Mouse (Mus musculus) urinary bladder, postnatal 14 days (tissue): Measurements from ENCODE around the gene Gm49403.
A peak's percentile ranks its signal among the peaks of the same experiment; 100 is the strongest.
"Not testable (repeated sequence)": the region's sequence is repeated elsewhere in the genome, so short reads cannot be mapped to it uniquely, and the experiment has no call there.

Experiments used
- DNase-seq: peaks from one replicate; pipeline ENCODE4 v3.0.0; 2021; ENCODE audit warnings: low spot score

The Gm49403 gene

DNA sequence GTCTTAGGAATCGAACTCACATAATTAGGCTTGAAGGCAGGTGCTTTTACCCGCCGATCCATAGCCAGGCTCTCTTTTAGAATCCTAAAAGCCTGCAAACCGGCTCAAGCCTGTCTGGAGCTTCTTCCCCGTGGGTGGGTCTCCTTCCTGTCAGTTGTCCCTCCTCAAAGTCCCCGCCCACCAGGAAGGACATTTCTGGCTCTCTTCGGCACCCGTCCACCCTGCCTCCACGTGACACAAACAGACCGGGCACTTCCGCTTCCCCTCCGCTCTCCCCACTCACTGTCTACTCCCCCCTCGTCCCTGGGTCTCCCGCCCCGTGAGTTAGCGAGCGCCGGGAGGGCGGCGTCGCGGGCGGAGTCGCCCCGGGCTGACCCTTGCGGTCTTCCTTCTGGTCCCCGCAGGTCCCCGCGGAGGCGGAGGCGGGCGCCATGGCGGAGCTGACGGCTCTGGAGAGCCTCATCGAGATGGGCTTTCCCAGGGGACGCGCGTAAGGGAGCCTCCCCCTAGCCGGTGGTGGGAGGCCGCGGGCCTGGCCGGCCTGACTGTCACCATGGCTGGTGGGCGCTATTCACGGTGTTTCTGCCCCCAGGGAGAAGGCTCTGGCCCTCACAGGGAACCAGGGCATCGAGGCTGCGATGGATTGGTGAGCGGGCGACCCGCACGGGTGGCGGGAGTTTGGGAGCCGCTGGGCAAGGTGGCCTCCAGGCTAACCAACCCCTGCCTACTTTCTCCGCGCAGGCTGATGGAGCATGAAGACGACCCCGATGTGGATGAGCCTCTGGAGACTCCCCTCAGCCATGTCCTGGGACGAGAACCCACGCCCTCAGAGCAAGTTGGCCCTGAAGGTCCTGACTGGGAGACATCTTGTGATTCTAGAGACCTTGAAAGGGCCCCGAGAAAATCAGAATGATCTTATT, 12.2 kb upstream of the Gm49403 start, which contains the start of gene Ubxn1:
TSS of gene Ubxn1 (plus strand) at position 230 of the 920 bp plus-strand sequence.
- peak; percentile 97 for DNase-seq

DNA sequence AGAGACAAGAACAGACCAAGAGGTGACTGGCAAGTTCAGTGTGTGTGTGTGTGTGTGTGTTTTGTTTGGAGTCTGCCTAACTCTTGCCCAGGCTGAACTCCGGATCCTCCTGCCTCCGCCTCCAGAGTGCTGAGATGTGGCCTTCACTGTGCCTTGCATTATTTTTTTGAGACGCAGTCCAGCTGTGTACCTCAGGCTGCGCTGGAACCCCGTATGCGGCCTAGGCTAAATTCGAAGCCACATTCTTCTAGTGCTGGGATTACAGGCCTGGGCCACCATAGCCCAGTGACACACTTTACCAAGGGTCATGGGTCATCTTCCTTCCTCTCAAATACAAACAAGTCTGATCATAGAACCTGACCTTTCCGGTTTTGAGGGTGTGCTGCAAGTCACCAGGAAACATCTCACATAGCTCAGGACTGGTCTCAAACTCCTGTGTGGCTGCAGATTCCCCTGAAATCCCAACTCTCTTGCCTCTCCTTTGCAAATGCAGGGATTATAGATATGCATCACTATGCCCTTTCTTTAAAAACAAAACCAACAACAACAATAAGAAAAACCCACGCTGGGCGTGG, 11.4 kb upstream of the Gm49403 start:
- no peak for DNase-seq

DNA sequence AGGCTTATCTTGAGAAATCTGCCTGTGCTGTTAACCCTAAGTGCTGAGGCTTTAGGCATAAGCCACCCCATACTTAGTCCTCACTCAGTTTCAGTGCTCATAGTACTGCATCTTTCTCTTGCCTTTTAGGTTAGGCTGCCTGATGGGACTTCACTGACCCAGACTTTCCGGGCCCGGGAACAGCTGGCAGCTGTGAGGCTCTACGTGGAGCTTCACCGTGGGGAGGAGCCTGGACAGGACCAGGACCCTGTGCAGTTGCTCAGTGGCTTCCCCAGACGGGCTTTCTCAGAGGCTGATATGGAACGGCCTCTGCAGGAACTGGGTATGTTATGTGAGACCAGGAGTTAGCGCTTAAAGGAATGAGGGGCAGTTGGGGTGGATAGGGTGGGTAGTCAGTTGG, 8.7 kb upstream of the Gm49403 start:
- no peak for DNase-seq

DNA sequence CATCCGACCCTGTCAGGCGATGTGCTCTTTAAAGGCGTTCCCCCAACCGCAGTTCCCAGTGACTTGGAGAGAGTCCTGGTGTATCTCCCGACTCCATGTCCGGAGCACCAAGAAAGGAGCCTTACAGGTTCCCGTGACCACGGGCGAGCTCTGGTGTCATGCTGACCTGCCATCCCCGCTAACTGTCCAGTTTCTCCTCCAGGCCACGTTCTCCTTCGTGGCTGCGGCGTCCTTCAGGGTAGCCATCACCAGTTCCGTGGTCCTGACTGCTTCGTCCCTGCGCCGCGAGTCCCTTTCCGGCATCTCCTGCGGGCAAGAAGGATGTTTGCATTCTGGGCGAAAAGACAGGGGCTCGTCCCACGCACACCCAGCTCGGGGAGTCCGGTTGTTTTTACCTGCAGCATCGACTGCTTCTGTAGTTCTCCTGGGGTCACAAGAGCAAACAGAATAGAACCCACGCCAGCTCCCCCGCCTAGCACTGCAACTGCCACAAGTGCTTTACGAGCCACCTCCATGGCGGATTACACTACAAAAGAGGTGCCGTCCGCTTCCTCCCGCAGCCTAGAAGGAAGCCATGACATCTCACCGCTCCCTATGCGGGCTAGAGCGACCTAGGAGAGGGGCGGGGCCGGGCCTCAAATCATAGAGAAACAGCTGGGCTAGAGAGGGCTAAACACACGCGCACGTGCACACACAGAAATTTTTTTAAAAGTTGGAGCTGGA, 3.3 kb upstream of the Gm49403 start, which contains the start of gene Uqcc3:
TSS of gene Uqcc3 (minus strand) at position 613 of the 723 bp plus-strand sequence.
- peak; percentile 90 for DNase-seq

DNA sequence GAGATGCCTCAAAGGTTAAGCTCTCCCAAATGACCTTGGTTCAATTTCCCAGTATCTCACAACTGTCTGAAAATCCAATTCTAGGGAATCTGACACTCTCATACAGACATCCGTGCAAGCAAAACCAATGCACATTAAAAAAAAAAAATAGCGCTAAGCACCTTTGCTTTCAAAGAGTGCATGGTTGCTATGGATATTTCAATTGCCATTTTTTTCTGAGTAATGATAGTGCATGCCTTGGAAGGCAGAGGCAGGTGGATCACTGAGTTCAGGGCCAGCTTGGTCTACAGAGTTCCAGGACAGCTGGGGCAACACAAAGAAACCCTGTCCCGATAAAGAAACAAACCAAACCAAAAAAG, 2.7 kb upstream of the Gm49403 start:
- no peak for DNase-seq

DNA sequence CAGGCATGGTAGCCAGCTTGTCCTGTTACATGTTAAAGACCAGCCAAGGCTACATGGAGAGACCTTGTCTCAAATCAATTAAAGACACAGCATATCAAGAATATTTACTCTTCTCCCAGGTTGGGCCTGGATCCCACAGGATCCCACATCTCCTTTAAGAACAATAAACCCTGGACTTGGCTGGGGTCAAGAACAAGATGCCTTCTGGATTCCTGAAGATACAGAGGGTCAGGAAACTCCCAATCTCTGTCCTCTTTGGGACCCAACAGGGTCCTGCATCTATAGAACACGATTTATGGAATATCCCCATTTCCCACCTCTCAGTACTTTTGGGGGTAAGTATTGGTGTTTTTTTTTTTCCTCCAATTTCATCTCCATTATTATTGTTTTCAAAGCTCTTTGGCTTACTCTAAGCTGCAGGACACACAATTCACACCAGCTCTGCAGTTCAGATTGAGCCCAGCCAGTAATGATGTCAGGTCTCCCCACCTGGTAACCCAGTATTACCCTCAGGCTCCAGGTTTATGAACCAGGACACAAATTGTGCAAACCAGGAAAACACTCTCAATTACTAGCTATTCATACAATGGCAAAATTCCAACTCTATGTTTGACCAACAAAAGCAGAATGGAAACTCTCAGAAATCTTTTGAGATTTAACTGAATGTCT, 3.3 kb downstream of the Gm49403 start:
- DNase-seq, result no peak

DNA sequence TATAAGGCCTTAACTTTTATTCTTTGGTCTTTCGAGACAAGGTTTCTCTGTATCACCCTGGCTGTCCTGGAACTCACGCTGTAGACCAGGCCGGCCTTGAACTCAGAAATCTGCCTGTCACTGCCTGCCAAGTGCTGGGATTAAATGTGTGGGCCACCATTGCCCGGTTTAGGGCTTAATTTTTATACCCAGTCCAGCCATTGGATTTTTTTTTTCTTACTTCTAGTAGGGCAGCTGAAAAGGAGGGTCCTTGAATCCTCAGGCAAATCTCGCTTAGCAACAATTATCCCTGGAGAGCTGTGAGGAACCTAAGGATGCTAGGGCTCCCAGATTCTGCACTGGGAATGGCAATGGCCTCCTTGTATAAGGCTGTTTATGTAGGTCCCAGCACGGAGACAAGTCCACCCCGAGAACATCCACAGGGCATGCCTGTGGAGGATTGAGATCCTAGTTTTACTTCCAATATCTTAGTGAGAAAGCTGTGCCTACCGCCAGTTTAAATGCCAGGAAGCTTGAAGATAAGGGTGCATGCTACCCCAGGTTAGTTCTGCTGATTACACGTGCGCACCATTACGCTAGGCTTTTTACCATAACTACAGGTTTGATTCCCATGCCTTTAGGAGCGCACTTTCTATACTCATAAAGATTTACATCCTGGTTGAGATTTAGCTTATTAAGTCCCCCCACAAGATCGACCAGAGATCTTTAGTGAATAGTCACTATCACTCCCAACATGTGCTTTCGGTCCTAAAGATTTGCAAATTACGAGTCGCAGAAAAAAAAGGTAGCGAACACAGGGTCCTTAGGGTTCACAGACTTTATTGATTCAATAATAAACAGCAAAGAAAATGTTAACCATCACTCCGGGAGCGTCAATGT, 4.1 kb downstream of the Gm49403 start:
- DNase-seq, result no peak

DNA sequence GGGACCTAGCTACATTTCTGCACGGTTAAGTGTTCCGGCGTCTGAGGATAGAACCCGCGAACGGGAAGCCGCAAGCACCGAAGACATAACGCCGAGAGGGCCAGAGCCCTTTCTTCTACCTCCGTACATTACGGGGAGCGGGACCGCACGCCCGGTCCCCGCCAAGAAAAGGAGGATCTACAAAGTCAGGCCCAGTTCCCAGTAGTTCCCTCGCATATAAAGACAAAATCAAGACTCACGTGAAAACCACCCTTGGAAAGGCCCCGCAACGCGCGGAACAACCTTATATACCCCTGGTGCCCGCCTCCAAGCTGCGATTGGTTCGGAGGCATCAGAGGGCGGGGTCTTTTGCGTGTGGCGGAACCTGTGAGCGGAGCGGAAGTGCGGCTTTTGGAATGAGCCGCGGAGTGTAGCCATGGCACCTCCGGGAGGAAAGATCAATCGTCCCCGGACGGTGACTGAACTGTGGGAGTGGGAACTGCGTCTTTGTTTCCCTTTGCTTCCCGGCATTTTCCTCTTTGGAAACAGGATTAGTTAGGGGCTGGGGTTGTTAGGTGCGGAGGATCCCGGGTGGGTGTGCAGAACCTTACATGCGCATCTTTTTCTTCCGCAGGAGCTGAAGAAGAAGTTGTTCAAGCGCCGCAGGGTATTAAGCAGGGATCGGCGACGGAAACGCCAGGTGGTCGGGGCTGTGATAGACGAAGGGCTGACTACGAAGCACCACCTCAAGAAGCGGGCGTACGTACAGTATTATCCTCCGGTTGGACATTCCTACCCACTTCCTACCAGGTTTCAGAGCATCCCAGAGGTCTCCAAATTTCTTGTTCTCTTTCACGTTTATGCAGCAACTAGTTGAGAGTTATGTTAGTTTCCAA, 5.0 kb downstream of the Gm49403 start, which contains the start of the genes 1810009A15Rik and Gm49416:
TSS of gene 1810009A15Rik (plus strand) at position 343 of the 875 bp plus-strand sequence.
TSS of gene Gm49416 (plus strand) at position 416 of the 875 bp plus-strand sequence.
- peak; percentile 96 for DNase-seq

DNA sequence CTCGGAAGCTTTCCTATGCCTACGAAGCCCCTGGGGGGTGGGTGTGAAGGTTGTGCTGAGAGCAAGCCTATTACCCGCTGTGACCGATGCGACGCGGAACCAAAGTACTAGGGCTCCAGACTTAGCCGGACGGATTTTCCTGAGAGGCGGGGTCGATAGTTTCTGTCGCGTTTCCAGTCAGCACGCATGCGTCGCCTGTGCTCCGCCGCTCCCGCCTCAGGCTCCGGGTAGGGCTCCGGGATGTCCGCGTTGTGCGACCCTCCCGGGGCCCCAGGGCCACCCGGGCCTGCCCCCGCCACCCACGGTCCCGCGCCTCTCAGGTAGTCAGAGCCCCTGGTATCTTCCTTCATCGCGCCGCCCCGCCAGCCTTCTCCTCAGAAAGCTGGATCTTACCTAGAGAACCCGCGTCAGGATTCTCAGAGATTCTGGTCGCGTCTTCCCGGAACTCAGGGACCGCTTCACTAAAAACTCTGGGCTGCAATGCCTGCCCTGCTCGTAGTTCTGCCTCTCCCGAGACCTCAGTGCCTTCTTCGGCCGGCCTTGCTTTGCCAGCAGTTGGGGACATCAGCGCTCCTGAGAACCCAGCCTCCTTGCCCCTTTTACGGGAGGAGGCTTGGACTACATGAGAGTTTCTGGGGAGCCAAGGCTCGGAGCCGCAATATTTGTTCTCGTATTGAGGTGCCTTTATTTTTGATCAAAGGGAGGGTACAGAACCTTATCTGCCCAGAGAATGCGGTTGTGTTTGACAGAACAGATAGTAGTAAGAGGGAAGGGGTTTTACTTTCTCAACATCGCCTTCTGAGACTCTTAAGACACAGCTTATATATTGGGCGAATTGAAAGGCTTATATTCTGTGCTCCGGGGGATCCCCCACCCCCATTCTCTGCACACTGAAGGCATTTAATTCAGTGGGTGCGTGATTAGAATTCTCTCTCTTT, 9.4 kb downstream of the Gm49403 start, which contains the start of gene Ints5:
TSS of gene Ints5 (plus strand) at position 177 of the 938 bp plus-strand sequence.
- DNase-seq, result peak; percentile 84

DNA sequence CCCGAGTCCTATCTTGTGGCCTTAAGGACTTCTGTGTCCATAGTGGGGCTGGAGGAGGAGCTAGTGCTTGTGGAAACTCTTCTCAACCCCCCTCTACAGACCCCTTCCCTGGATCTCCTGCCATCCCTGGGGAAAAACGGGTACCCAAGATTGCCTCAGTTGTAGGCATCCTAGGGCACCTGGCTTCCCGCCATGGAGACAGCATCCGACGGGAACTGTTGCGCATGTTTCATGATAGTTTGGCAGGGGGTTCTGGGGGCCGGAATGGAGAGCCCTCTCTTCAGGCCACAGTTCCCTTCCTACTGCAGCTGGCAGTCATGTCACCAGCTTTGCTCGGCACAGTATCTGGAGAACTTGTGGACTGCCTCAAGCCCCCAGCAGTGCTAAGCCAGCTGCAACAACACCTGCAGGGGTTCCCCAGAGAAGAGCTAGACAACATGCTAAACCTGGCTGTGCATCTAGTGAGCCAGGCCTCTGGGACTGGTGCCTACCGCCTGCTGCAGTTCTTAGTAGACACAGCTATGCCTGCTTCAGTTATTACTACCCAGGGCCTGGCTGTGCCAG, 11.7 kb downstream of the Gm49403 start:
- DNase-seq, result no peak

DNA sequence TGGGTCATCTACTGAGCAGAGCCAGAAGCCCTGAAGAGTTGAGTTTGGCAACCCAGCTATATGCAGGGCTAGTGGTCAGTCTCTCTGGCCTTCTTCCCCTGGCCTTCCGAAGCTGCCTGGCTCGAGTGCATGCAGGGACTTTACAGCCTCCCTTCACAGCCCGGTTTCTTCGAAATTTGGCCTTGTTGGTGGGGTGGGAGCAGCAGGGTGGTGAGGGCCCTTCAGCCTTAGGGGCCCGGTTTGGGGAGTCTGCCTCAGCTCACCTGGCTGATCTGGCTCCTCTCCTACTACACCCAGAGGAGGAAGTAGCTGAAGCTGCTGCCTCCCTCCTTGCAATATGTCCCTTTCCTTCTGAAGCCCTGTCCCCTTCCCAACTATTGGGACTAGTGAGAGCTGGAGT, 12.5 kb downstream of the Gm49403 start:
- DNase-seq, result not testable (repeated sequence)

DNA sequence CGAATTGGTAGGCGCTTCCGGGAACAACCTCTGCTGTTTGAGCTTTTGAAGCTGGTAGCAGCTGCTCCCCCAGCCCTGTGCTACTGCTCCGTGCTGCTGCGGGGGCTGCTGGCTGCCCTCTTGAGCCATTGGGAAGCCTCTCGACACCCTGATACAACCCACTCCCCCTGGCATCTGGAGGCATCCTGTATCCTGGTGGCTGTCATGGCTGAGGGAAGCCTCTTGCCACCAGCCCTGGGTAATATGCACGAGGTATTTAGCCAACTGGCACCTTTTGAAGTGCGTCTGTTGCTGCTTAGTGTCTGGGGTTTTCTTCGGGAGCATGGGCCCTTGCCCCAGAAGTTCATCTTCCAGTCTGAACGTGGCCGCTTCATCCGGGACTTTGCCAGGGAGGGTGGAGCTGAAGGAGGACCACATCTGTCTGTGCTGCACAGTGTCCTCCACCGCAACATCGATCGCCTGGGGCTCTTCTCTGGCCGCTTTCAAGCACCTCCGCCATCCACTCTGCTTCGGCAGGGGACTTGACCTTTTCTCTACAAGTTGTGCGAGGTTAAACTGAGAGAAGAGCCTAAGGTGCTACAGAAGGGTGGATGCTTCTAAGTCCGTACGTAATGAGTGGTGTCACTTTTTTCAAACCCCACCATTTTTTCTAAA, 13.6 kb downstream of the Gm49403 start:
- DNase-seq, result peak; percentile 58

DNA sequence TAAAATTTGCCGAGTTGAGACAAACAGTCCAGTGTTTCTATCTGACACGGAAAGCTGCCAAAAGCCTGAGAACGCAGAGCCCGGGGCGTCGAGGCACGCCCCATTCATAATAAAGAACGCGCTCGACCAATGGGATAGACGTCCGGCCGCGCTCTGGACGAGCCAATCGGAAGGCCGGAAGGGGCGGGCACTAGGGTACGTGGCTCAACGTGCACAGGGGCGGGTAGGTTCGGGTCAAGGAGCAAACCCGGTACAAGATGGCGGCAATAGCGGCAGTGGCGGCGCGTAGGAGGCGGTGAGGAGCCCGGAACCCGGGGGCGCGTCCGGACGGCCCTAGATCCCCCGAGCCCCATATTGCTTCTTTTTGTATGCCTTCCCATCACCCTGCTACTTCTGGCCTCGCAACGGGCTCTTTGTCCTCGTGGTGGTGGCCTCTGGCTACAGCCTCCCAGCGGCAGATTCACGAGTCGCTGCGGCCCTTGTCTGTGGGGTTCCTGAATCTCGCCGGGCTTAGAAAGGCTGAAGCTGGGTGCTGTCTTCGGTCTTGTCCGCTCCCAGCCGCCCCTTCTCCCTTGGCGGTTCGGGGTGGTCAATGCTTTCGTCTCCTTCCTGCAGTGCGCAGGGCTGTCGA, 14.2 kb downstream of the Gm49403 start, which contains the start of gene Ganab:
TSS of gene Ganab (plus strand) at position 207 of the 631 bp plus-strand sequence.
- DNase-seq, result peak; percentile 96

DNA sequence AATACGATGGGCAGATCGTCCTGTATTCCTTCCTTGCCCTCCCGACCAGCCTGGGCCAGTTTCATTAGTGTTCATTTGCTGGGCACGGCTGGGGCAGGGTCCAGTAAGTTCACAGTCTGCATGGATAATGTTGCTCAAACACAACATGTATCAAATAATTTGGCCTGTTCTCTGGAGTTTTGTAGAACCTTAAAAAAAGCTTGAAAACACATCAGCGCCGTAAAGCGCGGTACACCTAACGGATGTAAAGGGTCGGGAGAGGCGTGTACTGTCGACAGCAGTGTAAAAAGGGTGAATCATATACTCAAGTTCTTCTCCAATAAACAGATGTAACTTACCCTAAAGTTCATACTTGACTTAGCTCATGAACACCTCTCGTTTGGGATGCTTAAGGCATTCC, 14.8 kb downstream of the Gm49403 start:
- DNase-seq, result no peak

DNA sequence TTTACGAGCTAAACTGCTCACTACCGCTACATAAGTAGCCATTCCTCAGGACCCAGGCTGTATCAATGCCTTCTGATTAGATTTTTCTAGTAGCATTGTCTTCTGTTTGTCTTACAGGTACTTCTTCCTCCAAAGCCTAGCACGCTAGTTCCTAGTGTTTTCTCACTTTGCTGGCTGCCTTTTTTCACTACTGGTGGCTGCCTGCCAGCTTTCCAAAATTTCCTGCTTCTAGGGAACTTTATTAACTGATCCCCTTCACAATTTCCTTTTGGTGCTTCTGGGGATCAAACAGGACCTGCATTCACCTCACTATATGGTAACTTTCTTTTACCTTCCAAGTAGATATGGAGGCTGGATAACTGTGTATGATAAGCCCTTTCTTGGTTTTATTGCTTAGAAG, 15.3 kb downstream of the Gm49403 start:
- DNase-seq, result no peak

DNA sequence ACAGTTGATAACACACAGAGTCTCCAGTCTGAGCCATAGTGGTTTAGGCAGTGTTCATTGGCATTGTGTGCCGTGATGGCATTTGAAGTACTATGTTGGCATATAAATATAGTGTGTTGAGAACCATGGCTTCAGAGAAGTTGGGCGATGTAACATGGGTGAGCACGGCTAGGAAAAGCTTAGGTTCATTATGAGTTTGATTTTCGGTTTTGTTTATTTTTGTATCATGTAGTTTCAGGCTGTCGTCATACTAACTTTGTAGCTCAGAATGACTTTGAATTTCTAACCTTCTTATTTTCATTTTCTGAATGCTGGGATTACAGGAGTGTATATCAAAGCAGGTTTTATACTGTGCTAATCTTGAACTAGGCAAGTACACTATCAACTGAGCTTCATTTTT, 19.7 kb downstream of the Gm49403 start:
- DNase-seq, result no peak

DNA sequence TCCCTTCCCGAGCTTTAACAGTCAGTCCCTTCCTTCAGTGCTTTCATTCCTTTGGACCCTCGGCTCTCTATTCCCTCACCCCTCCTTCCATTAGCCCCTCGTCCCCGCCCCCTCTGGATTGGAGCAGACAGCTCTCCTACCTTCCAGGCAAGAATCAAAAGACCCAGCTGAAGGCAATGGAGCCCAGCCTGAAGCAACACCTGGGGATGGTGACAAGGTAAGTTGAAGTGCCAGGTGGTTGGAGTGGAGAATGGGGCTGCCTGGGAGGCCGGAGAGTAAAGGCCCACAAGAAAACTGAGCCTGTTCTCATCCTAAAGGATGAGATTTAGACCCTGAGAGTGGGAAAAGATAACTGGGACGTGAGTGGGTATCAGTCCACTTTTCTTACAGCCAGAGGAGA, 24.8 kb downstream of the Gm49403 start:
- no peak for DNase-seq
